Mouse (Mus musculus) hindbrain, embryonic 12.5 days (tissue): ENCODE data around the gene Eri3. TPM values are rescaled to one million over a fixed set of nuclear protein-coding genes. Genes with fewer than 3 reads are reported as not detected.
A peak's percentile ranks its signal among the peaks of the same experiment; 100 is the strongest.

Experiments used
- ATAC-seq: fragments of 200-750 bp; cut with Nextera tagmentation; 2 replicates; pipeline ENCODE4 v1.8.0; 2017; ENCODE audit warnings: moderate TSS enrichment; ENCODE audit not compliant: low FRiP score
- H3K27ac ChIP-seq: fragments of 300-500 bp; sonication (generic); 2 replicates; pipeline ENCODE4 v1.5.1; 2016; ENCODE audit warnings: mild to moderate bottlenecking
- H3K27me3 ChIP-seq: fragments of 300-500 bp; sonication (generic); 2 replicates; pipeline ENCODE4 v1.6.1; 2016; ENCODE audit warnings: mild to moderate bottlenecking
- H3K36me3 ChIP-seq: fragments of 300-500 bp; sonication (generic); 2 replicates; pipeline ENCODE4 v1.6.1; 2016; ENCODE audit warnings: mild to moderate bottlenecking
- H3K4me1 ChIP-seq: fragments of 300-500 bp; sonication (generic); 2 replicates; pipeline ENCODE4 v1.6.1; 2016
- H3K4me2 ChIP-seq: fragments of 300-500 bp; sonication (generic); replicated peaks from 2 replicates; pipeline ENCODE4 v1.6.1; 2016; ENCODE audit warnings: mild to moderate bottlenecking
- H3K4me3 ChIP-seq: fragments of 300-500 bp; sonication (generic); 2 replicates; pipeline ENCODE4 v1.5.1; 2016; ENCODE audit warnings: mild to moderate bottlenecking
- H3K9ac ChIP-seq: fragments of 300-500 bp; sonication (generic); 2 replicates; pipeline ENCODE4 v1.6.1; 2016; ENCODE audit warnings: mild to moderate bottlenecking, moderate library complexity
- H3K9me3 ChIP-seq: fragments of 300-500 bp; sonication (generic); replicated peaks from 2 replicates; pipeline ENCODE4 v1.6.1; 2016; ENCODE audit warnings: mild to moderate bottlenecking
- WGBS: fragments of 180-500 bp; shearing (Covaris S2); methylation state at CpG from one replicate; pipeline ENCODE4 v1.1.7; 2016; 5-methylcytosine and 5-hydroxymethylcytosine counted together
- polyA plus RNA-seq: library from polyadenylated mRNA; unstranded; fragments of >200 nt; fragmentation: Nextera tagmentation; extraction: Ambion mirVana; gene quantifications from 2 replicates; pipeline ENCODE4 v1.2.1, GENCODE M21; 2016

Gene Eri3
- polyA plus RNA-seq = 177 and 178 TPM in 2 replicates

DNA sequence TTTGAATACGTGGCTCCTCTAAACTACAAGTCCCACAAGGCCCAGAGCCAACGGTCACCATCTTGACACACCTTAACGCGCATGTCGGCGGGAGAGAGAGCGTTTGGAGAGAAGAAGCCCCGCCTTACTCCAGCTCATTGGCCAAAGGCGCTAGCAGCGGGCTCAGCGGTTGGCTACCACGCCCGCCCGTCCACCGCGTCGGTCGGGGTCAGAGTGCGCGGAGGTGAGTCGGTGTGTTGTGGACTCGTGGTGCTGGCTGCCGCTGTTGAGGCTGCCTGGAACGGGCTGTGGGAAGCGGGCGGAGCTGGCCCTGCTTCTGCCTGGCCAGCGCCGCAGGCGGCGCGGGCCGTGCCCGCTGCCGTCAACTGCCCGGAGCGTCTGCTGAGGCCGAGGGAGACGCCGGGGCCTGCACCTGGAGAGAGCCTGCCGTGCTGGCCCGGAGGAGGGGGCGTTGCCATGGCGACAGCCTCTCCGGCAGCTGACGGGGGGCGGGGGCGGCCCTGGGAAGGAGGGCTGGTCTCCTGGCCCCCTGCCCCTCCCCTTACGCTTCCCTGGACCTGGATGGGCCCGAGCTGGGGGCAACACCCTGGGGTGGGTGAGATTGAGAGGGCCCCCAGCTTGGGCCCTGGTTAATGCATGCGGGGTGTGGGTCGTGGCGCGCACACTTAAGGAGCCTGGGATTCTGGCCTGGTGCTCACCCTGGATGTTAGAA is at the start of gene Eri3:
TSS of gene Eri3 (plus strand) at position 226 of the 712 bp plus-strand sequence.
- peak; percentile 99 for ATAC-seq
- peak within 1 kb of the TSS; percentile 85 for H3K9ac ChIP-seq
- 0 out of 2 replicates have a peak, but pooled peaks cover 2% of the 10 kb centered on the region for H3K36me3 ChIP-seq
- WGBS = under 1% methylated on average over 44 of the region's 53 CpGs
- peak within 1 kb of the TSS; percentile 87 for H3K4me2 ChIP-seq
- H3K4me3 ChIP-seq = peak within 1 kb of the TSS; percentile 96
- H3K27me3 ChIP-seq = no peaks in the 10 kb centered on the region
- peak within 1 kb of the TSS; percentile 81 for H3K27ac ChIP-seq
- H3K9me3 ChIP-seq = no peaks in the 10 kb centered on the region
- H3K4me1 ChIP-seq = peaks cover 18% of the 10 kb centered on the region

DNA sequence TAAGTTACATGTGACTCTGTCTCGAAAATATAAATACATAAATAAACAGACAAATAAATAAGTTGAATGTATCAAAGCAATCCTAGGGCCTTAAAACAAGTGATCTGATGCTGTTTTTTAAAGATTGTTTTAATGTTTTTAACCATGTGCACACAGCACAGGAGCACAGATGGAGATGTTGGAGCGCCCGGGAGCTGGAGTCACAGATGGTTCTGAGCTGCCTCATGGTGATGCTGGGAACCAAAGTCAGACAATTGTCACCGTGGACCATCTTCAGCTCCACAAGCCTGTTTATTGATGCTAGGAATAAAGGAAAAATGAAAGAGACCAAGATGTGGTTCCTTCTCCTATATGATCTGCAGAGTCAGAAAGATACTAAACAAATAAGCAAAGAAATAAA is 31.9 kb upstream of the Eri3 start:
- 94% methylated on average over 4 of the region's 4 CpGs for WGBS
- Histone ChIP-seq H3K4me2 (no peak overlapping the region), H3K9ac (no peak overlapping the region), H3K9me3 (no peaks in the 10 kb centered on the region), H3K27me3 (peaks cover 17% of the 10 kb centered on the region; the same call in 1 of the 2 replicates), H3K4me3 (no peak overlapping the region), H3K4me1 (no peaks in the 10 kb centered on the region), H3K27ac (no peak overlapping the region), H3K36me3 (no peaks in the 10 kb centered on the region)
- no peak for ATAC-seq

DNA sequence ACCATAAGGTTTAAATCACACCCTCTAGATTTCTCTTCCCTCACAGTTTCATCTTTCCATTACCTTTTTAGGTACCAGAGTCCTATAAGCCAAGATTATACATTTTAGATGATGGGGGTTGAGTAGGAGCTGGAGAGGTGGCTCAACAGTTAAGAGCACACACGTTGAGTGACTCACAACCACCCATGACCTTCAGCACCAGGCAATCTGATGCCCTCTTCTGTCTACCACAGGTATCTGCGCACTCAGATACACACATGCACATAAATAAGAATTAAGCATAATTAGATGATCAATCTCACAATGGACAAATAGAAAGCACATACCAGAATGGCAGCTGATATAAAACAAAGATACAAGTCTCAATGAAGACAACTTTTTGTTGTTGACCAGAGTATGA is 28.8 kb upstream of the Eri3 start:
- ATAC-seq = no peak
- Histone ChIP-seq H3K9me3 (no peaks in the 10 kb centered on the region), H3K4me3 (no peak overlapping the region), H3K27ac (no peak overlapping the region), H3K36me3 (no peaks in the 10 kb centered on the region), H3K4me1 (no peaks in the 10 kb centered on the region), H3K27me3 (peaks cover 35% of the 10 kb centered on the region), H3K4me2 (no peak overlapping the region), H3K9ac (no peak overlapping the region)
- WGBS = 76% methylated on average over 2 of the region's 2 CpGs

DNA sequence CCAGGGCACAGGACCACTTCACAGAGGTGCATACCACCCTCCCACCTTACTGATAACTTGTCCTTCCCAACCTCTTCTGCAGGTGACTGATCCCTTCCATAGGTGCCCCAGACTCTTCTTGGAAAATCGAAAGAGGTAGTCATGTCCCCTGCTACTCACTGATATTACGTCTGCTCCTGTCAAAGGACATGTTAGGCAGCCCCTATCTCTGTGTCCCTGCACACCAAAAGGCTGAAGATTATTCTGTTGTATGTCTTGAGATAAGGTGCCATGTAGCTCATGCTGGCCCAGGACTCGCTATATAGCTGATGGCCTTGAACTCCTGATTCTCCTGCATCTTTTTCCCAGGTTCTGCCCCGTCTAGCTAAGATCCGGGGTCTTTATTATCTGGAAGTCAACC is 24.2 kb upstream of the Eri3 start:
- no peak for ATAC-seq
- Histone ChIP-seq H3K4me1 (peaks cover 5% of the 10 kb centered on the region), H3K9ac (no peak overlapping the region), H3K27me3 (peaks cover 56% of the 10 kb centered on the region), H3K4me3 (no peak overlapping the region), H3K36me3 (no peaks in the 10 kb centered on the region), H3K27ac (no peak overlapping the region), H3K4me2 (no peak overlapping the region), H3K9me3 (no peaks in the 10 kb centered on the region)
- WGBS = 93% methylated on average over 5 of the region's 5 CpGs

DNA sequence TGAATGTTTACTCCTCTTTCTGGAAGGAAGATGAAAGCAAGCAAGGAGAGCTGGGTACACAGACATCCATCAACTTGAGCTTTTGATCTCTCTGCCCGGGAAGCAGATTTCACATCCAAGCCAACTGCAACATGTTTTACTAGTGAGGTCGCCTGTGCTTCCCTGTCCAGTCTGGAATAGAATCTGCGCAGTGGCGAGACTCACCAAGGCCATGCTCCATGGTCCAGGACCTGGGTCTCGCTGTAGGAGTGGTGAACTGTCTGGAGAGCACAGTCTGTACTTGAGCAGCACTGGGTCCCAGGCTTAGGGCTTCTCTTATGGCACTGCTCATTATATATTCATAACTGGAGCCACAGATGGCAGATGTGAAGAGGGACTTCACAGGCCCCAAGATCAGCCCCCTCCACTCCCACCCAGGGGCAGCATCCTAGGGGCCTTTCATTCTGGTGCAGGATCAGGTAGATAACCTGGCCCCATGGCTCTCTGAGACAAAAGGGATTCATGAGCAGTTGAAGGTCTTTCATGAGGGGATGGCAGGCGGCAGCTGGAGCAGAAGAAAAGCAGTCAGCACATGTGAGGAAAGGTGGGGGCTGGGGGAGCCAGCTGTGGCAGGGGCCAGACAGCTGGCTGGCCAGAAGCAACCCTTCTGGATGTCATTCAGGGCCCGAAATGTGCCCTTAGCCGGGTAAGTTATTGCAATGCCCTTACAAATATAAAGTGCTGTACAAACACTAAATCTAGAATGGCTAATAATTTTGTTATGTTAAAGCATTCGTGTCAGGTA is 22.9 kb upstream of the Eri3 start:
- Histone ChIP-seq H3K4me2 (no peak overlapping the region), H3K36me3 (no peaks in the 10 kb centered on the region), H3K27me3 (peaks cover 54% of the 10 kb centered on the region), H3K4me1 (peaks cover 5% of the 10 kb centered on the region), H3K27ac (no peak overlapping the region), H3K4me3 (no peak overlapping the region), H3K9ac (no peak overlapping the region), H3K9me3 (no peaks in the 10 kb centered on the region)
- 59% methylated on average over 9 of the region's 9 CpGs for WGBS
- ATAC-seq = no peak

DNA sequence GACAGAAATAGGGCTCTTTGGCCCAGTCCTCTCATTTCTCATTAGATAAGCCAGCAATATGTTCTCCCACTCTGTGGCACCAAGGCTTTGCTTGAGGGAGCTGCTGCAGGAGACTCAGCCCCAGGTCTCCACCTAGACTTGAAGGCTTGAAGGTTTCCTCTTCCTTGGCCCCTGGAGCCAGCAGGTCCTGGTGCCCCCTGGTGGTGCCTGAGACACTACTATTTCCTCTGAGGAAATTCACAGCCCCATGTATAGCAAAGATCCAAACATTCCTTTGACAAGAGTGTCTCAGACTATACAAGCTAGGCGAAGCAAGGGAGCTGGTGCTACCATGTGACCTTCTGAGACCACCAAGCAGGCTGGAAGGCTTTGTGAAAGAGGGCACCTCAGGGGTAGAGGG is 22.2 kb upstream of the Eri3 start:
- no peak overlapping the region for H3K9ac ChIP-seq
- no peak for ATAC-seq
- H3K9me3 ChIP-seq = no peaks in the 10 kb centered on the region
- H3K4me3 ChIP-seq = no peak overlapping the region
- no peaks in the 10 kb centered on the region for H3K36me3 ChIP-seq
- H3K4me2 ChIP-seq = no peak overlapping the region
- H3K27ac ChIP-seq = no peak overlapping the region
- H3K4me1 ChIP-seq = peaks cover 5% of the 10 kb centered on the region
- WGBS = 9% methylated on average over 1 of the region's 1 CpGs
- H3K27me3 ChIP-seq = peaks cover 53% of the 10 kb centered on the region

DNA sequence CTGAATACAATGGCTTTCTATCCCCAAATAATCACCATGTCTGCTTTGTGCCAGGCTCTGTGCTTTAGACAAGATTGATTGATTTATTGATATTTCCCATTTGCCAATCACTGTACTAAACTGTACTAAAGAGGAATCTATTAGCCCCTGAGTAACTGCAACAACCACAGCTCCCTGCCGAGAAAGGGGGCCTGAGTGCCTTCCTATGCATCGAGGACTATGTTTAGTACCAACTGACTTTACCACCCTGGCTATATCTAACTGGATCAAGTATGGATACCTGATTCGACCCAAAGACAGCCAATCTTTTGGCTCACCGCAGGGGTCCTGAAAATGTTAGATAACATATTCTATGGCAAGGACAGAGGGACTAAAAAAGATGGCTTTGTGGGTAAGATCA is 20.3 kb upstream of the Eri3 start:
- Histone ChIP-seq H3K9ac (no peak overlapping the region), H3K9me3 (no peaks in the 10 kb centered on the region), H3K4me2 (no peak overlapping the region), H3K27me3 (peaks cover 58% of the 10 kb centered on the region), H3K36me3 (no peaks in the 10 kb centered on the region), H3K4me3 (no peak overlapping the region), H3K4me1 (peaks cover 5% of the 10 kb centered on the region), H3K27ac (no peak overlapping the region)
- ATAC-seq = no peak
- 65% methylated on average over 4 of the region's 4 CpGs for WGBS

DNA sequence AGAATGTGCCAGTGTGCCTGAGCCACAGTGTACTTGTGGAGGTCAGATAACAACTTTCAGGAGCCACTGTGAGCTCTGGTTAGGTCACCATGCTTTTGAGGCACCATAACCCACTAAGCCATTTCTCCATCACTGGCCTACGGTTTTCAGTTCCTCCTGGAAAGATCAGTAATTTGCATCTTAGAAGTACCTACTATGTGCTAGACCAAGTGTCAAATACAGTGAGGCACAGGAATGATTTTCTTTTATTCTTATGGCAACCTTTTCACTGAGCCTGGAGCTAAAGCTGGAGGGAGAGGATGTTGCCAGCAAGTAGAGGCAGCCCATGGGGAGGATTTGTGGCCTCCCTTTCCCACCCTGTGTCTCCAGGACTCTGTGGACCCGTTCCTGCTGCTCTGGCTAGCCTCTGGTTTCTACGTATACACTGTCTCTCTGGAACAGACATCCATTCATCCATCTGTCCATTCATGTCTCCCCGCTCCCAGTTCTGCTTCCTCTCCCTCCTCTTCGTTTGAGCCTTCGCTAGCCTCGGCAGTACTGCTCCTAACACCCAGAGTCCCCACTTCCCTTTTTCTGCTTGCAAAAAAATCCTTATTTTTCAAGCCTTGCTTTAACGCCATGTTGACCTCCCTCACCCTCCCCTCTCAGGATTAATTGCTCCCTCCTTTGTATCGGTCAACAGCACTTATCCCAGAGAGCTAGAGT is 14.5 kb upstream of the Eri3 start:
- WGBS = 64% methylated on average over 9 of the region's 9 CpGs

DNA sequence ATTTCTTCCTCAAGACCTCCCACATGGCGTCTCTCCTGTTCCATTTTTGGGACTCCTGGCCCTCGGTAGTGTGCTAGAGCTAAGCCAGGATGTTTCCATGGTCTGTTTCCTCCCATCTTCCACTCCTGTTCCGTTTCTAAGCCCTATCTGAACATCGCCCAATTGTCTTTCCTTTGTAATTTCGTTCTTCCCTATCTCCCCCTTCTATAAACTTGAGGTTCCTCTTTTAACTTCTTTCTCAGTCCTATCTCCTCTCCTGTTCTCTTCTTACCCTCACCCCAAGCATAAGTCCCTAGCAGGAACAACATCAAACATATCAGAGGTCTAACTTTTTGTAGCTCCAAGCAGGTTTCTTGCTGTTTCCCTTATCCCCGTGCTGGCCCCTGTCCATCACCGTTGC is 13.2 kb upstream of the Eri3 start:
- no peaks in the 10 kb centered on the region for H3K9me3 ChIP-seq
- no peaks in the 10 kb centered on the region for H3K4me1 ChIP-seq
- H3K27me3 ChIP-seq = peaks cover 30% of the 10 kb centered on the region; the same call in 1 of the 2 replicates
- no peak overlapping the region for H3K4me3 ChIP-seq
- no peak for ATAC-seq
- WGBS = 86% methylated on average over 7 of the region's 7 CpGs
- H3K9ac ChIP-seq = no peak overlapping the region
- no peak overlapping the region for H3K27ac ChIP-seq
- no peaks in the 10 kb centered on the region for H3K36me3 ChIP-seq
- no peak overlapping the region for H3K4me2 ChIP-seq

More for the DNA sequence above, 14.5 kb upstream of the Eri3 start:
- Histone ChIP-seq H3K27ac (no peak overlapping the region), H3K4me1 (no peaks in the 10 kb centered on the region), H3K4me2 (no peak overlapping the region), H3K27me3 (peaks cover 30% of the 10 kb centered on the region; the same call in 1 of the 2 replicates), H3K36me3 (no peaks in the 10 kb centered on the region), H3K9ac (no peak overlapping the region), H3K9me3 (no peaks in the 10 kb centered on the region), H3K4me3 (no peak overlapping the region)
- no peak for ATAC-seq

DNA sequence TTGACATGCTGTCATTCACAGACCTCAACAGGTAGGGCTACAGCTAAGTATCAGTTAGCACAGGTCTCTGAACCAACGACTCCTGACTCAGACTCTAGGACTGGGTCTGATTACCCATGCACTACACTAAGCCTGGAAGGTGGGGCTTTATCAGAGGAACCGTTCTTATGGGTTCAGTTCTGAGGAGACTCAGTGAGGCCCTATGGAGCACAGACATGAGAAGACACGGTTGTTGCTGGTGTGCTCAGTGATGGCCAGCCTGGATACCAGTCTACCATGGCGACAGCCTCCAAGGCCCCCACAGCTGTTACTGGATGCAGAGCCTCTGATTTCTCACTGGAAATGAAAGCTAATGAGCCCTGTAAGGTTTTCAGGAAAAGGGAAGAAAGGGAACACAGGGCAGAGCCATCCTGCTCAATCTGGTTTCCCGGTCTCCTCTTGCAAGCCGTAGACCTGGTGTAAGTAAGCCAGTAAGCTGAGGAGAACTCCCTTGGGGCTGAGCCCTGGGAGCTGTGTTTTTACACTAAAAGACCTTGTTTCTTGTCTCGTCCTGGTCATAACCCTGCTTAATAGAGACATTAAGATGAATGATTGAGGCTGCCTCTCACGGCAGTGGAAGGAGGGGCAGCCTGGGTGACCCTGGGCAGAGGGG is 10.7 kb upstream of the Eri3 start:
- Histone ChIP-seq H3K4me2 (no peak overlapping the region), H3K4me3 (no peak overlapping the region), H3K27me3 (peaks cover 15% of the 10 kb centered on the region; the same call in 1 of the 2 replicates), H3K4me1 (no peaks in the 10 kb centered on the region), H3K27ac (no peak overlapping the region), H3K9ac (no peak overlapping the region), H3K36me3 (no peaks in the 10 kb centered on the region), H3K9me3 (no peaks in the 10 kb centered on the region)
- 68% methylated on average over 8 of the region's 8 CpGs for WGBS
- ATAC-seq = peak; percentile 35; the same call in 1 of the 2 replicates

DNA sequence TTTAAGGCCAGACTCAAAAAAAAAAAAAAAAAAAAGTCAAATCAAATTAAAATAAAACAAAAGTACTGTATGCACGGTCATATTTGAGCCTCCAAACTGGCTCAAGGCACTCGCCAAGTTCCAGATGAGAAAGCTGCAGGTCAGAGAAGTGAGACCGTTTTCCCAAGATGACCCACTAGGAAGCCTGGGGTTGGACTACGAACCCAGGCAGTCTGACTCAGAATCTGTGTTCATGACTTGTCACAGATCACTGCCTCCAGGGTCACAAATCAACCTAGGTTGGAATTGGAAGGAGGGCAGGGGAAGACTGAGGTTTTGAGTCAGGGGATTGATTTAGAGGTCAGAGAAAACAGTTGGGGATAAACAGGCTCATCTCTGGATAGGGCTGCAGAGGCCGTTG is 9.6 kb upstream of the Eri3 start:
- 72% methylated on average over 5 of the region's 5 CpGs for whole genome bisulfite sequencing
- no peak for ATAC-seq
- Histone ChIP-seq H3K9me3 (no peaks in the 10 kb centered on the region), H3K27me3 (peaks cover 15% of the 10 kb centered on the region; the same call in 1 of the 2 replicates), H3K4me2 (no peak overlapping the region), H3K9ac (no peak overlapping the region), H3K4me1 (no peaks in the 10 kb centered on the region), H3K36me3 (no peaks in the 10 kb centered on the region), H3K4me3 (no peak overlapping the region), H3K27ac (no peak overlapping the region)

DNA sequence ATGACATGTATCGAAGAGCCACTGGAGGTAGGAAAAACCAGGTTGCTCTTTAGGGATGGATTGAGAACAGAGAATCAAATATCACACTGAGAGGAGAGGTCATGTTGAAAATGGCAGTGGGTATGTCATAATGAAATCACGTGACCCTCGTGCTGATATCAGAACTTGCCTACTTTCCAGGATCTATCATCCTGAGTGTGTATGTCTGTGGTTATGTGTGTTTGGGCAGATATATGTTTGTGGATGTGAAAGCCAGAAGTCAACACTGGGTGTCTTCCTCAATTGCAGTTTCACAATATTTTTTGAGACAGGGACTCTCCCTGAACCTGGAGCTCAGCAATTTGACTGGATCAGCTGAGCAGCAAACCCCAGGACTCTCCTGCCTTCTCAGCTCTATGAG is 4.7 kb upstream of the Eri3 start:
- Histone ChIP-seq H3K27ac (no peak overlapping the region), H3K27me3 (no peaks in the 10 kb centered on the region), H3K4me3 (no peak overlapping the region), H3K9ac (no peak overlapping the region), H3K4me2 (no peak overlapping the region), H3K4me1 (peaks cover 3% of the 10 kb centered on the region; the same call in 1 of the 2 replicates), H3K9me3 (no peaks in the 10 kb centered on the region), H3K36me3 (no peaks in the 10 kb centered on the region)
- no peak for ATAC-seq
- 81% methylated on average over 3 of the region's 3 CpGs for WGBS
